Mouse (Mus musculus) stomach, postnatal 0 days (tissue): ENCODE measurements at regions not wholly inside any gene's neighbourhood (a gene's known extent, or its start where the extent isn't known, plus 50 kb on each side); places are given as distances from the start of the nearest gene placed in this dataset.

ENCODE experiments used
- CTCF ChIP-seq: IDR thresholded peaks from 2 replicates; pipeline ENCODE4 v1.5.1; 2016; ENCODE audit warnings: antibody characterized with exemption, low read depth, mild to moderate bottlenecking, moderate library complexity
- EP300 ChIP-seq: optimal IDR thresholded peaks from 2 replicates; pipeline ENCODE3; 2016; ENCODE audit warnings: antibody characterized with exemption

DNA sequence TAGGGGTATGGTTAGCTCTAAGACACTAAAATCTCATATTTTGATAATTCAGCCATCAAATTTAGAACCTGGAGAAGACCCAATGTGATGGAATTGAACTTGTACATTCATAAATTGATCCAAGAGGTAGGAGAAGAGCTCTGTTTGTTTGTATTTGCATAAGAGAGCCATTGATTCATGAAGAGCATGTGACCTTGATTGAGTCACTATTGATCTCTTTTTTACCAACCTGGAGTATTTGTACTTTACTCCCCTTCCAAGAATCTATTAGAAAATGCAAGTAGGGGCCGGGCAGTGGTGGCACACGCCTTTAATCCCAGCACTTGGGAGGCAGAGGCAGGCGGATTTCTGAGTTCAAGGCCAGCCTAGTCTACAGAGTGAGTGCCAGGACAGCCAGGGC, 133.5 kb upstream of the Dph6 start:
- TF ChIP-seq CTCF, result no peak
- no peak for TF ChIP-seq EP300
